ENCODE assay signal across 31 mouse cellular contexts in the genomic region with DNA sequence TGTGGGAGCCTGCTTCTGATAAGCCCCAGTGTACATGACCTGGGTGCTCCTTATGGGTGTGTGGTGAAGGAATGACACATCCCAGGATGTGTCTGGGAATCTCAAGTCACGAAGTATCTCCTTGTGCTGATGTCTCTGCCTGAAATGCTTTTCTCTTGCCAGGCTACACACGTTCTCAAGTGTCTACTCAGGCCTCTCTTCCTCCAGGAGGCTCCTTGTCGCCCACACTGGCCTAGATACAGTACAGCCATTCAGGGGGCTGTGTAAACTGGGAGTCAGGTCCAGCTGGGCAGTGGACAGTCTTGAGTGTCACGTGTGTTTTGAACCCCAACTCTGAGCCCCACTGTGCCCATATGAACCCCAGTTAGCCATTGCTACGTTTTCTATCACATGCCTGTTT. TPM values are rescaled to one million over a fixed set of nuclear protein-coding genes. Genes with fewer than 3 reads are reported as not detected.
A peak's percentile ranks its signal among the peaks of the same experiment; 100 is the strongest.
DNase-seq lines count a peak whose midpoint lies in the region; ATAC-seq and TF ChIP-seq lines count a peak whose summit lies in the region.
"Had no signal": no experiment of that assay in that cellular context is flagged by ENCODE, and none has a peak within 500 bp of the region (broad histone marks: within the 10 kb centered on the region; RNA-seq: fewer than 3 reads in every experiment).

No protein-coding gene starts in this region.

- H3K27ac ChIP-seq in gastrocnemius, adult 2 months: peak overlapping the region; percentile 80; the same call in 1 of the 2 replicates
- H3K27ac ChIP-seq in lung, postnatal 0 days (ENCODE audit: low read length): peak overlapping the region; percentile 52; the same call in 1 of the 2 replicates
- H3K27ac ChIP-seq in brown adipose tissue, adult 24 weeks (replicated peaks; ENCODE audit: low read depth, low read length): peak overlapping the region; percentile 95
- no peak overlapping the region for H3K27ac ChIP-seq in midbrain, embryonic 15.5 days
- H3K27ac ChIP-seq: embryonic facial prominence, embryonic 10.5 days; embryonic facial prominence, embryonic 13.5 days; forebrain, embryonic 13.5 days; heart, embryonic 10.5 days; hindbrain, embryonic 10.5 days; hindbrain, embryonic 13.5 days; intestine, embryonic 15.5 days had no signal

- no peak for TF ChIP-seq CTCF in gastrocnemius, adult 2 months (IDR thresholded peaks at IDR 0.05)
- no peak for TF ChIP-seq CTCF in lung, postnatal 0 days (IDR thresholded peaks at IDR 0.05)

- no peak for DNase-seq in gastrocnemius, adult 2 months
- no peak for DNase-seq in gastrocnemius, postnatal 25 days
- DNase-seq in lung, postnatal 0 days (ENCODE audit: low spot score): no peak
- DNase-seq in lung, postnatal 25 days (ENCODE audit: low spot score): no peak
- DNase-seq: adrenal gland, postnatal 10 days; adrenal gland, postnatal 36 days; B cell, adult 2 months; cerebellum, adult 11-12 months; cerebellum, adult 8-10 months; cerebellum, postnatal 10 days; cerebellum, postnatal 36 days; embryo, embryonic 11 days; gastrocnemius, postnatal 10 days; heart, adult 18-20 months; heart, postnatal 36 days; kidney, adult 11 months had no signal

- no peak overlapping the region for H3K4me2 ChIP-seq in lung, postnatal 0 days (replicated peaks; ENCODE audit: low read depth, low read length)
- H3K4me2 ChIP-seq in midbrain, embryonic 15.5 days: no peak overlapping the region
- H3K4me2 ChIP-seq: embryonic facial prominence, embryonic 13.5 days; forebrain, embryonic 13.5 days; hindbrain, embryonic 13.5 days; intestine, embryonic 15.5 days had no signal

- ATAC-seq in lung, postnatal 0 days: no peak
- ATAC-seq in midbrain, embryonic 15.5 days (replicated peaks): no peak
- ATAC-seq: forebrain, embryonic 13.5 days; forebrain, embryonic 16.5 days; hindbrain, embryonic 16.5 days; intestine, embryonic 15.5 days; Patski had no signal

- no peaks in the 10 kb centered on the region for H3K27me3 ChIP-seq in lung, postnatal 0 days (replicated peaks; ENCODE audit: insufficient read depth, low read length)
- no peaks in the 10 kb centered on the region for H3K27me3 ChIP-seq in midbrain, embryonic 15.5 days (replicated peaks)
- H3K27me3 ChIP-seq: CH12.LX; embryonic facial prominence, embryonic 13.5 days; forebrain, embryonic 13.5 days; intestine, embryonic 15.5 days; Patski had no signal

- H3K4me1 ChIP-seq in lung, postnatal 0 days (ENCODE audit: insufficient read depth, low read depth, low read length): no peaks in the 10 kb centered on the region; the same call in 1 of the 2 replicates
- peaks cover 17% of the 10 kb centered on the region for H3K4me1 ChIP-seq in brown adipose tissue, adult 24 weeks (ENCODE audit: control insufficient read depth, insufficient read depth, insufficient read length, low read length)
- no peaks in the 10 kb centered on the region for H3K4me1 ChIP-seq in midbrain, embryonic 15.5 days
- H3K4me1 ChIP-seq: forebrain, embryonic 13.5 days; hindbrain, embryonic 13.5 days; intestine, embryonic 15.5 days had no signal

- intact Hi-C loops in gastrocnemius, adult 2 months (cut with DNase I): no loop called here

- H3K36me3 ChIP-seq in lung, postnatal 0 days (ENCODE audit: insufficient read depth, low read length): no peaks in the 10 kb centered on the region
- no peaks in the 10 kb centered on the region for H3K36me3 ChIP-seq in midbrain, embryonic 15.5 days (replicated peaks)
- H3K36me3 ChIP-seq: embryonic facial prominence, embryonic 10.5 days; embryonic facial prominence, embryonic 13.5 days; G1E; heart, embryonic 10.5 days; hindbrain, embryonic 10.5 days; hindbrain, embryonic 13.5 days; intestine, embryonic 15.5 days had no signal

- no peak overlapping the region for H3K9ac ChIP-seq in lung, postnatal 0 days (replicated peaks; ENCODE audit: low read depth)
- no peak overlapping the region for H3K9ac ChIP-seq in midbrain, embryonic 15.5 days
- H3K9ac ChIP-seq: embryonic facial prominence, embryonic 13.5 days; forebrain, embryonic 13.5 days; hindbrain, embryonic 13.5 days; intestine, embryonic 15.5 days had no signal

- WGBS in lung, postnatal 0 days: 62% methylated on average over 5 of the region's 5 CpGs
- WGBS in midbrain, embryonic 15.5 days: 82% methylated on average over 5 of the region's 5 CpGs

- no peaks in the 10 kb centered on the region for H3K9me3 ChIP-seq in lung, postnatal 0 days (ENCODE audit: low read length)
- H3K9me3 ChIP-seq in midbrain, embryonic 15.5 days: no peaks in the 10 kb centered on the region
- H3K9me3 ChIP-seq: embryonic facial prominence, embryonic 10.5 days; embryonic facial prominence, embryonic 13.5 days; forebrain, embryonic 13.5 days; G1E; heart, embryonic 10.5 days; hindbrain, embryonic 10.5 days; hindbrain, embryonic 13.5 days; intestine, embryonic 15.5 days had no signal

- no peak for TF ChIP-seq EP300 in lung, postnatal 0 days (IDR thresholded peaks at IDR 0.05)

- no peak overlapping the region for H3K4me3 ChIP-seq in gastrocnemius, adult 2 months
- H3K4me3 ChIP-seq in lung, postnatal 0 days (ENCODE audit: low read depth, low read length): no peak overlapping the region
- H3K4me3 ChIP-seq in brown adipose tissue, adult 24 weeks (ENCODE audit: insufficient read depth, low read depth, low read length): no peak overlapping the region
- H3K4me3 ChIP-seq in midbrain, embryonic 15.5 days: no peak overlapping the region
- H3K4me3 ChIP-seq: embryonic facial prominence, embryonic 10.5 days; embryonic facial prominence, embryonic 13.5 days; erythroblast, embryonic 14.5 days; forebrain, embryonic 13.5 days; heart, embryonic 10.5 days; hindbrain, embryonic 10.5 days; hindbrain, embryonic 13.5 days; intestine, embryonic 15.5 days had no signal

RNA-seq across cellular contexts. Expression of gene Itga6, which starts 19.1 kb away (rescaled TPM):
- total RNA-seq in gastrocnemius, adult 2 months (2021): 10 to 100 TPM; 13.1 to 21.8 TPM
- 10 to 100 TPM; 14.7 to 21.9 TPM for total RNA-seq in gastrocnemius, postnatal 25 days (2021)
- polyA plus RNA-seq in lung, postnatal 0 days (2015; fragmentation: Nextera tagmentation; extraction: Ambion mirVana): 78.2 and 79.1 TPM in 2 replicates
- polyA plus RNA-seq in brown adipose tissue, adult 24 weeks (2012; ENCODE audit: insufficient read depth, insufficient read length, missing spikeins): 14.9 and 28.2 TPM in 2 replicates
- polyA plus RNA-seq in midbrain, embryonic 15.5 days (2015; fragmentation: Nextera tagmentation; extraction: Ambion mirVana): 18.6 and 19.2 TPM in 2 replicates
